Mouse (Mus musculus) neural tube, embryonic 15.5 days (tissue): ENCODE data around the gene Snph. TPM values are rescaled to one million over a fixed set of nuclear protein-coding genes. Genes with fewer than 3 reads are reported as not detected.

Experiments
- ATAC-seq: fragments of 200-750 bp; cut with Nextera tagmentation; 2 replicates; pipeline ENCODE4 v1.8.0; 2017; ENCODE audit warnings: mild to moderate bottlenecking, moderate TSS enrichment, moderate library complexity; ENCODE audit not compliant: low FRiP score
- H3K27ac ChIP-seq: fragments of 300-500 bp; sonication (generic); replicated peaks from 2 replicates; pipeline ENCODE4 v1.5.1; 2015; ENCODE audit warnings: mild to moderate bottlenecking, inconsistent platforms
- H3K27me3 ChIP-seq: fragments of 300-500 bp; sonication (generic); replicated peaks from 2 replicates; pipeline ENCODE4 v1.6.1; 2015; ENCODE audit warnings: inconsistent platforms
- H3K36me3 ChIP-seq: fragments of 300-500 bp; sonication (generic); 2 replicates; pipeline ENCODE4 v1.6.1; 2015; ENCODE audit warnings: inconsistent platforms
- H3K4me1 ChIP-seq: fragments of 300-500 bp; sonication (generic); 2 replicates; pipeline ENCODE4 v1.6.1; 2015; ENCODE audit warnings: inconsistent platforms
- H3K4me2 ChIP-seq: fragments of 300-500 bp; sonication (generic); 2 replicates; pipeline ENCODE4 v1.6.1; 2015; ENCODE audit warnings: inconsistent platforms, mild to moderate bottlenecking, moderate library complexity
- H3K4me3 ChIP-seq: fragments of 300-500 bp; sonication (generic); replicated peaks from 2 replicates; pipeline ENCODE4 v1.5.1; 2015; ENCODE audit warnings: mild to moderate bottlenecking, inconsistent platforms
- H3K9ac ChIP-seq: fragments of 300-500 bp; sonication (generic); replicated peaks from 2 replicates; pipeline ENCODE4 v1.6.1; 2015; ENCODE audit warnings: mild to moderate bottlenecking, inconsistent platforms
- H3K9me3 ChIP-seq: fragments of 300-500 bp; sonication (generic); replicated peaks from 2 replicates; pipeline ENCODE4 v1.6.1; 2016; ENCODE audit warnings: inconsistent platforms
- WGBS: fragments of 180-500 bp; shearing (Covaris S2); methylation state at CpG from one replicate; pipeline ENCODE4 v1.1.7; 2015; ENCODE audit warnings: mixed read lengths; 5-methylcytosine and 5-hydroxymethylcytosine counted together
- polyA plus RNA-seq: library from polyadenylated mRNA; unstranded; fragments of >200 nt; fragmentation: Nextera tagmentation; extraction: Ambion mirVana; gene quantifications from 2 replicates; pipeline ENCODE4 v1.2.1, GENCODE M21; 2015

Snph gene
- polyA plus RNA-seq, 1 experiment from 2014 or later, result 33.0 TPM

- H3K27ac ChIP-seq, result no peak overlapping the region
- H3K9me3 ChIP-seq, result no peaks in the 10 kb centered on the region
- 57% methylated on average over 4 of the region's 4 CpGs for WGBS
- no peak overlapping the region for H3K9ac ChIP-seq
- no peak for ATAC-seq
- H3K4me1 ChIP-seq, result peaks cover 42% of the 10 kb centered on the region
- H3K4me2 ChIP-seq, result no peak overlapping the region
- no peaks in the 10 kb centered on the region for H3K27me3 ChIP-seq
- H3K36me3 ChIP-seq, result peaks cover 32% of the 10 kb centered on the region; the same call in 1 of the 2 replicates
- no peak overlapping the region for H3K4me3 ChIP-seq
Measured at GRCm38 (mm10) chr2:151602106-151602505, 30.3 kb downstream of the Snph start.

GRCm38 (mm10) chr2:151598068-151598467 lies 34.3 kb downstream of the Snph start:
- no peaks in the 10 kb centered on the region for H3K9me3 ChIP-seq
- no peak overlapping the region for H3K27ac ChIP-seq
- peaks cover 12% of the 10 kb centered on the region for H3K4me1 ChIP-seq
- no peak for ATAC-seq
- H3K27me3 ChIP-seq, result no peaks in the 10 kb centered on the region
- peaks cover 68% of the 10 kb centered on the region for H3K36me3 ChIP-seq
- no peak overlapping the region for H3K4me2 ChIP-seq
- H3K4me3 ChIP-seq, result no peak overlapping the region
- no peak overlapping the region for H3K9ac ChIP-seq
- WGBS, result 86% methylated on average over 2 of the region's 2 CpGs

GRCm38 (mm10) chr2:151587306-151587705 lies 45.1 kb downstream of the Snph start:
- H3K27me3 ChIP-seq, result no peaks in the 10 kb centered on the region
- WGBS, result 78% methylated on average over 9 of the region's 9 CpGs
- ATAC-seq, result no peak
- H3K27ac ChIP-seq, result no peak overlapping the region
- peaks cover 12% of the 10 kb centered on the region for H3K36me3 ChIP-seq
- H3K4me1 ChIP-seq, result no peaks in the 10 kb centered on the region
- no peak overlapping the region for H3K9ac ChIP-seq
- H3K4me3 ChIP-seq, result no peak overlapping the region
- no peak overlapping the region for H3K4me2 ChIP-seq
- H3K9me3 ChIP-seq, result no peaks in the 10 kb centered on the region

GRCm38 (mm10) chr2:151586807-151587206 lies 45.6 kb downstream of the Snph start:
- H3K36me3 ChIP-seq, result peaks cover 7% of the 10 kb centered on the region
- no peak overlapping the region for H3K4me2 ChIP-seq
- ATAC-seq, result no peak
- no peaks in the 10 kb centered on the region for H3K4me1 ChIP-seq
- H3K27ac ChIP-seq, result no peak overlapping the region
- H3K9me3 ChIP-seq, result no peaks in the 10 kb centered on the region
- no peaks in the 10 kb centered on the region for H3K27me3 ChIP-seq
- 95% methylated on average over 1 of the region's 1 CpGs for WGBS
- H3K4me3 ChIP-seq, result no peak overlapping the region
- H3K9ac ChIP-seq, result no peak overlapping the region

- H3K9ac ChIP-seq, result no peak overlapping the region
- H3K4me3 ChIP-seq, result no peak overlapping the region
- ATAC-seq, result no peak
- no peaks in the 10 kb centered on the region for H3K27me3 ChIP-seq
- H3K4me1 ChIP-seq, result no peaks in the 10 kb centered on the region
- WGBS, result 67% methylated on average over 3 of the region's 3 CpGs
- H3K36me3 ChIP-seq, result no peaks in the 10 kb centered on the region
- no peak overlapping the region for H3K27ac ChIP-seq
- H3K9me3 ChIP-seq, result no peaks in the 10 kb centered on the region
- H3K4me2 ChIP-seq, result no peak overlapping the region
Measured at GRCm38 (mm10) chr2:151585934-151586333, 46.5 kb downstream of the Snph start.

GRCm38 (mm10) chr2:151580945-151581344 lies 51.4 kb downstream of the Snph start:
- H3K4me3 ChIP-seq, result no peak overlapping the region
- ATAC-seq, result no peak
- no peak overlapping the region for H3K27ac ChIP-seq
- peaks cover 6% of the 10 kb centered on the region for H3K4me1 ChIP-seq
- H3K4me2 ChIP-seq, result no peak overlapping the region
- H3K9me3 ChIP-seq, result no peaks in the 10 kb centered on the region
- H3K9ac ChIP-seq, result no peak overlapping the region
- H3K36me3 ChIP-seq, result no peaks in the 10 kb centered on the region
- WGBS, result 36% methylated on average over 1 of the region's 1 CpGs
- H3K27me3 ChIP-seq, result no peaks in the 10 kb centered on the region

GRCm38 (mm10) chr2:151579183-151579582 lies 53.2 kb downstream of the Snph start:
- H3K4me3 ChIP-seq, result no peak overlapping the region
- no peak for ATAC-seq

GRCm38 (mm10) chr2:151575699-151576389 lies 56.5 kb downstream of the Snph start:
- peak overlapping the region; percentile 52 for H3K4me3 ChIP-seq
- H3K36me3 ChIP-seq, result no peaks in the 10 kb centered on the region
- H3K9me3 ChIP-seq, result no peaks in the 10 kb centered on the region
- H3K9ac ChIP-seq, result peak overlapping the region; percentile 65
- WGBS, result under 1% methylated on average over 38 of the region's 38 CpGs
- peak; percentile 96 for ATAC-seq
- H3K27ac ChIP-seq, result peak overlapping the region; percentile 94
- peaks cover 15% of the 10 kb centered on the region for H3K4me1 ChIP-seq
- H3K4me2 ChIP-seq, result peak overlapping the region; percentile 89
- no peaks in the 10 kb centered on the region for H3K27me3 ChIP-seq

More at GRCm38 (mm10) chr2:151579183-151579582, 53.2 kb downstream of the Snph start:
- Histone ChIP-seq H3K27me3 (no peaks in the 10 kb centered on the region), H3K27ac (no peak overlapping the region), H3K4me1 (peaks cover 15% of the 10 kb centered on the region), H3K9me3 (no peaks in the 10 kb centered on the region), H3K4me2 (no peak overlapping the region), H3K36me3 (no peaks in the 10 kb centered on the region), H3K9ac (no peak overlapping the region)
- WGBS, result 85% methylated on average over 4 of the region's 4 CpGs

- peak; percentile 1 for ATAC-seq
- H3K36me3 ChIP-seq, result no peaks in the 10 kb centered on the region
Measured at GRCm38 (mm10) chr2:151575119-151575698, 57.2 kb downstream of the Snph start.

GRCm38 (mm10) chr2:151574607-151575006 lies 57.8 kb downstream of the Snph start:
- Histone ChIP-seq H3K4me2 (no peak overlapping the region), H3K9me3 (no peaks in the 10 kb centered on the region), H3K27me3 (no peaks in the 10 kb centered on the region), H3K9ac (no peak overlapping the region), H3K27ac (peak overlapping the region; percentile 94; the same call in 1 of the 2 replicates), H3K4me1 (peaks cover 15% of the 10 kb centered on the region), H3K36me3 (no peaks in the 10 kb centered on the region), H3K4me3 (no peak overlapping the region)
- no peak for ATAC-seq
- 60% methylated on average over 5 of the region's 5 CpGs for WGBS

More at GRCm38 (mm10) chr2:151575119-151575698, 57.2 kb downstream of the Snph start:
- WGBS, result 22% methylated on average over 7 of the region's 7 CpGs
- Histone ChIP-seq H3K4me3 (peak overlapping the region; percentile 52), H3K4me2 (peak overlapping the region; percentile 89), H3K27me3 (no peaks in the 10 kb centered on the region), H3K9me3 (no peaks in the 10 kb centered on the region), H3K4me1 (peaks cover 15% of the 10 kb centered on the region), H3K9ac (peak overlapping the region; percentile 65), H3K27ac (peak overlapping the region; percentile 94)

- Histone ChIP-seq H3K4me1 (peaks cover 15% of the 10 kb centered on the region), H3K36me3 (no peaks in the 10 kb centered on the region), H3K4me3 (no peak overlapping the region), H3K9ac (0 out of 2 replicates have a peak overlapping the region, but pooled peaks have one; percentile 8), H3K27ac (no peak overlapping the region), H3K27me3 (no peaks in the 10 kb centered on the region), H3K9me3 (no peaks in the 10 kb centered on the region), H3K4me2 (no peak overlapping the region)
- WGBS, result 63% methylated on average over 3 of the region's 3 CpGs
- ATAC-seq, result no peak
Measured at GRCm38 (mm10) chr2:151573667-151574066, 58.7 kb downstream of the Snph start.
